Mouse (Mus musculus): ENCODE data around the gene Vmn2r22.
"Not testable (repeated sequence)": the region's sequence is repeated elsewhere in the genome, so short reads cannot be mapped to it uniquely, and the experiment has no call there.

- TF ChIP-seq EP300, CTCF (IDR thresholded peaks at IDR 0.05; ENCODE audit: low read depth): not testable (repeated sequence)
Measured at GRCm38 (mm10) chr6:123623784-123624183, 26.7 kb downstream of the Vmn2r22 start.

Data from heart, postnatal 0 days (tissue).